Mouse (Mus musculus) liver, adult 2 months (tissue): ENCODE data around the gene Crhr2.
A peak's percentile ranks its signal among the peaks of the same experiment; 100 is the strongest.

ENCODE experiments used
- CTCF ChIP-seq: fragments of 200-500 bp; IDR thresholded peaks from 2 replicates; pipeline ENCODE4 v1.5.1; 2011; ENCODE audit warnings: low read depth, low read length, control low read depth
- POLR2A ChIP-seq: fragments of 200-500 bp; IDR thresholded peaks from 2 replicates; pipeline ENCODE4 v1.6.1; 2011; ENCODE audit warnings: low read length, control low read depth; ENCODE audit not compliant: insufficient read depth; ENCODE audit errors: extremely low read depth

GRCm38 (mm10) chr6:55171638-55172037, 38.8 kb upstream of the Crhr2 start:
- TF ChIP-seq POLR2A (no peak), CTCF (peak; percentile 18; the same call in 1 of the 2 replicates)
